Mouse (Mus musculus): Measurements from ENCODE around the gene Lancl3.

GRCm38 (mm10) chrX:9253990-9254389, 54.3 kb downstream of the Lancl3 start:
- no peak for TF ChIP-seq CTCF (IDR thresholded peaks at IDR 0.05; ENCODE audit: control insufficient read depth, insufficient read depth, low read length)
- TF ChIP-seq POLR2A (IDR thresholded peaks at IDR 0.05; ENCODE audit: borderline replicate concordance, control insufficient read depth, low read depth, low read length): no peak

Measured in bone marrow, adult 2 months (tissue).